Mouse (Mus musculus) erythroblast, adult 5-6 weeks (primary cell): Measurements from ENCODE around the gene Qtrt1. TPM values are rescaled to one million over a fixed set of nuclear protein-coding genes. Genes with fewer than 3 reads are reported as not detected.

ENCODE experiments used
- ATAC-seq: replicated peaks from 2 replicates; pipeline ENCODE4 v1.8.0; 2016; ENCODE audit warnings: moderate number of reproducible peaks, mild to moderate bottlenecking, moderate TSS enrichment, inconsistent platforms; ENCODE audit not compliant: poor library complexity, low FRiP score, severe bottlenecking
- total RNA-seq, 2 experiments: library from RNA; stranded (forward) in 1 of 2; stranded (reverse) in 1 of 2; fragments of 150-400 nt in 1 of 2; fragments of 200-764, 138-1000 nt in 1 of 2; gene quantifications; 2 replicates each; pipeline versions ENCODE4 v1.2.3 to v1.2.4; 2015 to 2017; ENCODE audit warnings: low replicate concordance in 2 of 2

Gene Qtrt1
- total RNA-seq, 2 experiments from 2014 or later = 5.1 to 8.8 TPM

DNA sequence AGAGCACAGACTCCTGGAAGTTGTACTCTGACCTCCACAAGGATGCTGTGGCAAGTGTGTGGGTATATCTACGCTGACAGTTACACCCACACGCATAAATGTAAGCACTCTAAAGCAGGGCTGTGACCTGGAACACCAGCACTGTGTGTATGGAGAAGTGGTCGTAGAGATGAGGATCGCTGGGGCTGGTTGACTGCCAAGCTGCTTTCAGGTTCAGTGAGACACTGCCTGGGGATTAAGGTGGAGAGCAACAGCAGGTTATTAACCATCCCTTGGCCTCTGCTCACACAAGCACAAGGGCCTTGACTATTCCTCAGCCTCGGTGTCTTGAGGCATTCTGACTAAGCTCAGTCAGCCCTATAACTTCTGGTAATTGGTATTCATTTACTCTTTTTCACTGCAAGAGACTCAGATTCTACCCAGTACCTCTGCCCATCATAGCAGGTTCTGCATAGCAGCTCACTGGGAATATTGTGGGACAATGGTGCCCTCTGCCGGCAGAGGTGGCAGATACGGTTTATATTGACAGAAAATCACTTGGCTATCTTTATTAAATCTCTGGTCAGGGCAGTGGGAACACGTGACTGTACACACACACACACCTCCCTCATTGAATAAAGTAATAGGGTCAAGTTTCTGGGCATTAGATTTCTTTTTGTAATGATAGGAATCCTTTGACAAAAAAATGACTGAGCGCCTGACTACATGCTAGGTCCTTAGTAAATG lies 1.9 kb upstream of the Qtrt1 start:
- peak; percentile 62 for ATAC-seq

DNA sequence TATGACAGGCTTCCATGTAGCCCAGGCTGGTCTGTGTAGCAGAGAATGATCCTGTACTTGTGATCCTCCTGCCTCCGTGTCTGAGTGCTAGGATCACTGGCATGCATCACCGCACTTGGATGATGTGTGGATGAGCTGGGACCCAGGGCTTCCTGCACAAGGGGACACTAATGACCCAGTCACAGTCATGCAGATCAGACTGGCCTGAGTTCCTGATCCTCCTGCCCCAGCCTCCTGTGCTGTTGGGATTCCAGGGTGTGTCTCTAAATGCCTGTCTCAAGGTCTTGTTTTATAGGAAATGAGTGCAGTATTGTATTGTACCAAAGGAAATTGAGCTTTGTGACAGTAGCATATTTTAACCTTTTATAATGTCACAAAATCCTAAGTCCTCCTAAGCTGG lies 6.2 kb downstream of the Qtrt1 start:
- no peak for ATAC-seq

DNA sequence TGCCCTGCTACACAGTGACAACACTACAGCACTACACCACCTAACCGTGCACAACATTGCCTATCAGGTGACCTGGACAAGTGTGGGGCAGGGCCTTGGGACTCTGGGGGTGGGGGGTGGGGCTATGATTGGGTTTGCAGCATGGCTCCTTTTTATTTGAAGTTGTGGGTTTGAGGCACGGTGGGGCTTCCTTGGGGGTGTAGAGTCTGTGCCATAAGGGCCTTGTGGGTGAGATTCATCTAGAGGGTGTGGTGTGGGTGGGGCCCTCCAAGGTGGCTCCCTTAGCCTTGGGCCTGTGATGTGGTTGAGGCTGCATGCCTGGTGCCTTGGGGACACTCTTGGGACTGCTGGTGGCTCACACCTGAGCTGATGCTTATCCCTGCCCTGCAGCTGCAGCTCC lies 8.0 kb downstream of the Qtrt1 start:
- no peak for ATAC-seq

DNA sequence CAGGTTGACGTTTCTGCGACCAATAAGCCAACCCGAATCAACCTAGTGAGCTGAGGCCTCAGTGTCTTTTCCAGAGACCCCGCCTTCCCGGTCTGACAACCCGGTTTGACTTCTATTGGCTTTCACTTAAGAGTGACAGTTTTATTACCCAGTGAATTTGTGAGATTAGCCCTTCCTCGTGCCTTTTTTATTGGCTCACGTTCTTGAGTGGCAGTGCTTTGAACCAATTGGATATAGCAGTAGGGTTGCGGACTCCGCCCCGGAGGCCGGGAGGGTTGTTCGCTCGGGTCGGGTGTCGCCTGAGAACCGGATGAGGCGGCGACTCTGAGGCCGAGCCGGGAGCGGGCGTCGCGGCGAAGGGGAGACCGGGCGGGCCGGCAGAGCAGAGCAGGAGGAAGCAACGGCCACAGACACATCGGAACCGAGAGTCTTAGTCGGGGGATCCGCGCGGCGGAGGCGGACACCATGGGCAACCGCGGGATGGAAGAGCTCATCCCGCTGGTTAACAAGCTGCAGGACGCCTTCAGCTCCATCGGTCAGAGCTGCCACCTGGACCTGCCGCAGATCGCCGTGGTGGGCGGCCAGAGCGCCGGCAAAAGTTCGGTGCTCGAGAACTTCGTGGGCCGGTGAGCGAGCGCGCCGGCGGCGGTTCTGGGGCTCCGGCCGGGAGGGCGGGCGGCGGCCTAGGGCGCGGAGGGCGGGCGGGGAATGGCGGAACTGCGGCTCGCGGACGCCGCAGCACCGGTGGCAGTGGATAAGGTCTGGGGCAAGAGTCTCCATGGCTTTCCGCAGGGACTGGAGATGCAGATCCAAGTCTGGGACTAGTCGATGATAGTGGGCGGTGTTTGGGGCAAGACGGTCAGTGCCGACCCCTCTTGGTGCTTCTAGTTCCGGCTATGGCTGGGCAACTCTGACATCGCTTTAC lies 13.3 kb downstream of the Qtrt1 start, which contains the start of gene Dnm2:
Gene Dnm2 (plus strand): TSS at position 278 of the 925 bp plus-strand sequence.
- ATAC-seq = peak; percentile 91

DNA sequence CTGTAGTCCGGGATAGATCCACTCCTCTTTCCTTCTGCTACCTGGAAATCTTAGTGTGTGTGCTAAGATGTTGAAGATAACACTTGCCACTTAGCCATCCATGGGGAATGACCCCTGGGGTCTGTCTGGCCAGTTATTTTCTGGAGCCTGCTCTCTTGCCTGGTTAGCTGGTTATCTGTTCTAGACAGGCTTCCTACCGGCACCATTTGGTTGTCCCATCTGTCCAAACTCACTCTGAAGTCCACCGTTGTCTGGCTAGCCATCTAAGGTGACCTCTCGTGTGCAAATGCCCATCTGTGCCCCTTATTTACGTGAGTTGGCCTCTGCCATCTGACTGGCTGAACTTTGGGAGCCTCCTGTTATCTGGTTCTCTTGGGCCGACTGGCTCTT lies 13.9 kb downstream of the Qtrt1 start:
- peak; percentile 40 for ATAC-seq

DNA sequence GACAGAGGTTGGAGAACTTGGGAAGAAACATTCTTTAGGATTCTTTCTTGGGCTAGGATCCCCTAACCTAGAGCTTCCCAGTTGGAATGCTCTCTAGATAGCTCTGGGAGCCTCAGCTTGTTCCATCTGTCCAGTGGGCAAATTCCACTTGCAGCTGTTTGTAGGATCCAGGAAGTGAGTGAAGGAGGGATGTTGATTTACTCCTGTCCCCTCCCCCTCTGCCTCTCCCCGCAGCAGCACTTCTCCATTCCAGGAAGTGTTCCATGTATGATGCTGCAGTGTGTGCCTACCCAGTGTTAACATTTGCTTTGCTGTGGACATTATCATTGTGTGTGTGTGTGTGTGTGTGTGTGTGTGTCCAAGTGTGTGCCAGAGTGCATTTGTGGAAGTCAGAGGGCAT lies 14.4 kb downstream of the Qtrt1 start:
- no peak for ATAC-seq

DNA sequence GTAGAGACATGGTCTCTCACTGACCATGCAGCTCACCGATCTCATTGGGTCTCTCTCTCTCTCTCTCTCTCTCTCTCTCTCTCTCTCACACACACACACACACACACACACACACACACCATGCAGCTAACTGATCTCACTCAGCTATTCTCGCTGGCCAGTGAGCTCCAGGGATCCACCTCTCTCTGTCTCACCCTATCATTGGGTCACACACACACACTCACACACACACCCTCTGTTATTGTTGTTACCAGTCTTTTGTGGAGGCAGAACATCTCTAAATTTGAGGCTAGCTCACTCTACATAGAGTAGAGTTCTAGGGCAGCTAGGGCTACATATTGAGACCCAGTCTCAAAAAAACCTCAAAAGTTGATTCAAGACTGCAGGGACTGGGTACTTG lies 14.9 kb downstream of the Qtrt1 start:
- no peak for ATAC-seq

DNA sequence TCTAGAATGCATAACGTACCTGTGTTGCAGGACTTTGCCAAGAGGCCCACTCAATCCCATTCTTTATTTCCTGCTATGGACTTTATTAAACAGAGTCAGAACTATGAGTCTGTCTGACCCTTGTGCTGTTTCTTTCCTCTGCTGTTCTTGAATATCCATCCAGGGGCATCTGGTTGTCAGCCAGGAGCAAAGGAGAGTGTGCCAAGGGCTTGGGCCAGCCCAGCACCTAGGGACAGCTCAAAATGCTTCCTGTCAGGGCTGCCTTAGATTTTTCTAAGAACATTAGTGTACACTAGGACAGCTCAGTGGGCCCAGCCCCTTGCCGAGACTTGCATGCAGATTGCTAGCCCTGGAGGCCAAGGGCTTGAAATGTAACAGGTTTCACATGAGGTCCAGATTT lies 16.1 kb downstream of the Qtrt1 start:
- ATAC-seq = no peak

DNA sequence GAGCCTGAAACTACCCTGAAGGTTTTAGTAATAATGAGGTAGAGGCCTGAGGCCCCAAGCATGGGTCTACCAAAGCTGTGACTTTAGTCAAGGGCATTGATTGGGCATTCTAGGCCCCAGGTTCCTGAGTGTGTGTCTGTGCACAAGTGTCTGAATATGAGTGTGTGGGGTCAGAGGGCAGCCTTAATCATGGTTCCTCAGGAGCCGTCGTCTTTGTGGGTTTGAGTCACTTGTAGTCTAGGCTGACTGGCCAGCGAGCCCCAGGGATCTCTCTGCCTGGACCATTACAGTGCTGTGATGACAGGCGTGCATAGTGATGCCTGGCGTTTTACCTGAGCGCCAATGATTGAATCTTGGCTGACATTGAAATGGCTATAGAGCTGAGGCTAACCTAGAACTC lies 16.5 kb downstream of the Qtrt1 start:
- no peak for ATAC-seq

DNA sequence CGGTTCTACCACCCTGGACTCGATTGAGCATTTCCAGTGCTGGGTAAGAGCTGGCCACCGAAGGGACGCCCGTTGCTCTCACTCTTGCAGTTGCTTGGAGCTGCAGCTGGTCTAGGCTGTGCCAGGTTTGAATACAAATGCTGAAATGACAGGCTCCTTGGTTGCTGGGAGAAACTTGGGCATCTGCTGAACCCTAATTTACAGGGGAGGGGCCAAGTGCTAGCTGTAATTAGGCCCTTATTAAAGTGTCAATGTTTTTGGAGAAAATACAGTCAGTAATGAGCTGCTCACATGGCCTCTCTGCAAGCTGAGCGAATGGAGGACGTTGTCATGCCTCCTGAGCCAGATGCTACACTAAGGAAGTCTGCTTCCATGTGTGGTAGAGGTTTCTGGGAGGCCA lies 19.1 kb downstream of the Qtrt1 start:
- ATAC-seq = no peak

DNA sequence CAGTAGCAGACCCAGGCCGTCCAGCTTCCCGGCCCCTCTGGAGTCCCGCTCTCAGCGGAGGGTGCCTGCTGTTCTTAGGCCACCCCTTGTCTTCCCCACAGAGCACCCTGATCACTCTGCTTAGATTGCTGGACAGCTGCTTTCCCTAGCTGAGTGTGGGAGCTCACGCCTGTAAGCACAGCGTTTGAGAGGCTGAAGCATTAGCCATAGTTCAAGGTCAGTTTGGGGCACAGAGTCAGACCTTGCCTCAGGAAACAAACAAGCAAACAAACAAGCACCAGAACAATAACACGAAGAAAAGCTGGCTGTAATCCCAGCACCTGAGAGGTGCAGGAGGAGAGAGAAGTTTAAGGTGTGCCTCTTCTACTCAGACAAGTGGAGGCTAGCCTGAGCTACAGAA lies 20.4 kb downstream of the Qtrt1 start:
- ATAC-seq = no peak

DNA sequence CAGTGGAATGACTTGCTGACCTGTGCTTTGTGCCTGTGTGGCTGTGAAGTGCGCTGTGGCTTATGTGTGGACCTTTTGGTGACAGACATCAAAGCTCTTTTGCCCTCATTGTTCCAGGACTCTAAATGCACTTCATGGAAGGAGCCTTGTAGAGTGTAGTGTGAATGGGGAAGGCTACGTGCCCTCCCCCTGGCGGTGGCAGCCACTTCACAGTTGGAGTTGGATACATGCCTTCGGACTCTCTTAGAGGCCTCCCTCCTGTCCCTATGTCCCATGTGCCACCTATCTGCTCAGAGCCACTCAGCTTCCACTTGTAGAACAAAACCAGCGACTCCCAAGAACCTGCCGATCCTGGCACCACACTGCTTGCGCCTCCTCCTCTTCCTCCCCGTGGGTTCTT lies 22.1 kb downstream of the Qtrt1 start:
- no peak for ATAC-seq

DNA sequence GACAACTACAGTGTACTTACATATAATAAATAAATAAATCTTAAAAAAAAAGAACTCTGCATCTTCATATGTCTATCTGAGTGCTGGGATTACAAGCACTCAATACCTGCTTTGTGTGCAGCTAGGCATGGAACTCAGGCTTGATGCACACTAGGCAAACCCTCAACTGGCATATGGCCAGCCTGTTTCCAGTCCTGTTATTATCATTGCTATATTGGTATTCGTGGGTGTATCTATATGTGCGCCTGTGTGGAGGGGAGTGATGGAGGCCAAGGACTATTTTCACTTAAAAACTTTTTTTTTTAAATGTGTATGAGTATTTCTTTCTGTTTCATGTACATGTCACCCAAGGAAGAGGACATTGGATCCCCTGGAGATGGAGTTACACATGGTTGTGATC lies 22.8 kb downstream of the Qtrt1 start:
- no peak for ATAC-seq

DNA sequence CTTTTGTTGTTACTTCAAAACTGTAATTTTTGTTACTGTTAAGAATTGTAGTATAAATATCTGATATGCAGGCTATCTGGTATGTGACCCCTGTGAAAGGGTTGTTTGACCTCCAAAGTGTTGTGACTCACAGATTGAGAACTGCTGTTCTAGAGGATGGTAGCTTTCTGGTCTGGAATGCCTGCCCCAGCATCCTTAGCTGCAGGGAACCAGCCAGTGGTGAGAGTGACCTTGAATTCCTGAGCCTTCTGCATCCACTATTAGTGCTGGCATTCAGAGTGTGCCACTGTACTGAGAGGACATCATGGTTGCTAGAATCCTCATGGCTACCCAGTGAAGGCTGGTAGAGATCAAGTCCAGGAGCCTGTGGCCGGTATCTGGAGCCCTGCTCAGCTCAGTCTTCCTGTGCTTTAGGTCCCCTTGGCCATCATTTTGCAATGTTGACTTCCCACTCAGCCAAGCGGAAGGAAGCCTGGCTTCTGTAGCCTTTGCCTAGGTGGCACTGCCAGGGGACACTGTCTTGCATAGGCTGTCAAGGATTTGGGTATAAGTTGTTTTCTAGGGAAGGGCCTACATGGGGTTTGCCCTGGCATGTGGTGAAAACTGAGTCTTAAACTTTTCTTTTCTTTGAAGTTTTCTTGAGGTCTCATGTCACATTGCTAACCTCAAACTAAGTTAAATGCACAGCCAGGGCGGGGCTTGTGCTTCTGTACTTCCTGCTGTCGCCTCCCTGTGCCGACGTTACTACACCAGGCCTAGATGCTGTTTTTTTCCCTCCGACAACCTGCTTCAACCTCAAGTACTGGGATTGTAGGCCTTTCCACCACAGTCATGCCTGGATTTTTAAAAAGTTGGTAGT lies 24.4 kb downstream of the Qtrt1 start:
- ATAC-seq = no peak

DNA sequence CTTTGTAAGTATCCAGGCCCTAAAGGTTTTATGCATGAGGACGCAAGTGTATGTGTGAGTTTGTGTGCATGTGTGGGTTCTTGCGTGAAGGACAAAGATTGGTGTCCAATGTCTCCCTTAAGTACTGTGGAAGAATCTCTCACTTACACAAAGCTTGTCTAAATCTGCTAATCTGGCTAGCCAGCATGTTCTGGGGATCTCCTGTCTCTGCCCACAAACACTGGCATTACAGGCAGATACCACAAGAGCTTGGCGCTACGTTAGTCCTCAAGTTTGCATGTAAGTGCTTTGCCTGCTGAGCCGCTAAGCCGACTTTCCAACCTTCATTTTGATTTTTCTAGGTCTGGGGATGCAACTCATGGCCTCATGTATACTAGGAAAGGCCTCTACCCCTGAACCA lies 25.9 kb downstream of the Qtrt1 start:
- ATAC-seq = no peak

DNA sequence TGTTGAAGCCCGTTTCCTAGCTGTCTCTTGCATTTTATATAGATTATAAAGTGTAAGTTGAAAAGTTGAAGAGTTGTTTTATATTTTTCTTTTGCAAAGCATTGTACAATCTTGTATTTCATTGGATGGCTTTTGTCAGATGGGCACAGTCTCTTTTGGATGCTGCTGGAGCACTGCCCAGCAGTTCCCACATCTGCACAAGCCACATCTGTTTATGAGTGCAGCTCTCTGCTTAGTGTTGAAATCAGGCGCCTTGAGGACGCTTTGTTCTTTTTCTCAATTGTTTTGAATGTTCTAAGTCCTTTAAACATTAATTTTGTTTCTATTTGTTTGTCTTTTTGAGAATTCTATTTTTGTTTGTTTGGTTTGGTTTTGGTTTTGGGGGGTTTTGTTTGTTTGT lies 26.6 kb downstream of the Qtrt1 start:
- ATAC-seq = no peak

DNA sequence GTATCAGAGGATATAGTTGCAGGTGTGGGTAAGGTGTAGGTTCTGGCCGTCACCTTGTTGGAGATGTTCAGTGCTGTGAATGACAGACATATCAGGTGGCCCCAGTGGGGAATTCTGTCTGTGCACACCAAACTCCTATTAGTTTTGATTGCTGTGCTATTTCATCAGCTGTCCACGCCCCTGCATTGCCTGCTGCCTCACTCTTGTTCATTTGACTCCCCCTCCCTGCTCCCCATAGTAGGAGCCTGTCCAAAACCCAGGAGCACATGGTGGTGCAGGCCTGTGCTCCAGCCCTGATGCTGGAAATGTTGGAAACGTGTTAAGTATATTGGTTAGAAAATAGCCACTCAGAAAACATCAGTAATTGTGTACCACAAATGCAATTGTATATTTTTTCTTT lies 27.8 kb downstream of the Qtrt1 start:
- ATAC-seq = no peak

DNA sequence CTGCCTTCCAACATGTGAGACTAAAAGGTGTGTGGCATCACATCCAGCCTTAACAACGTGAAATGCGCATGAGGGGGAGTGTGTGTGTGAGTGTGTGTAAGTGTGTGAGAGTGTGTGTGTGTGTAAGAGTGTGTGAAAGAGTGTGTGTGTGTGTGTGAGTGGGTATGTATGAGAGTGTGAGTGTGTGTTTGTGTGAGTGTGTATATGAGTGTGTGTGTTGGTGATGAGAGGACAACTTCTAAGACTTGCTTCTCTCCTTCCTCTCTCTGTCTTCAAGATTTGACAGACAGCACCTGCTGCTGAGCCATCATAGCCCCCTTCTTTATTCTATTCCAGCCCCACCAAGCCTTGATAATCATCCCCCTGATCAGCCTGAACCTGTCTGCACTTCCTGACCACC lies 28.3 kb downstream of the Qtrt1 start:
- no peak for ATAC-seq

DNA sequence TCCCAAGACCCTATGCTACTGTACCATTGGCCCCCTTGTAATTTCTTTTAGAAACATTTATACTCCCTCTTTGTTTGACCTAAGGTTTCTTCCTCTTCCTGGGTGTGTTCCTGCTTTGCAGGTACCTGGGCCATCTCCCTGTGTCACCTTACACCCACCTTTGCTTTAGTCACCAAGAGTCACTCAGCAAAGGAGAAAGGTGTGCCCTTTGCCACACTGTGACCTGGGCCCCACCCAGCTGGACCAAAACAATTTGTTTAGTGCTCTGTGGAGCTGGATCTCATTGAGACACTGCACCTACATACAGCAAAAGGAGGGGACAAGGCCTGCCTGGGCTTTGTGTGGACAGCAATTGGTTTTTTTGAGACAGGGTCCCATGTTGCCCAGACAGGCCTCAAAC lies 28.8 kb downstream of the Qtrt1 start:
- no peak for ATAC-seq

DNA sequence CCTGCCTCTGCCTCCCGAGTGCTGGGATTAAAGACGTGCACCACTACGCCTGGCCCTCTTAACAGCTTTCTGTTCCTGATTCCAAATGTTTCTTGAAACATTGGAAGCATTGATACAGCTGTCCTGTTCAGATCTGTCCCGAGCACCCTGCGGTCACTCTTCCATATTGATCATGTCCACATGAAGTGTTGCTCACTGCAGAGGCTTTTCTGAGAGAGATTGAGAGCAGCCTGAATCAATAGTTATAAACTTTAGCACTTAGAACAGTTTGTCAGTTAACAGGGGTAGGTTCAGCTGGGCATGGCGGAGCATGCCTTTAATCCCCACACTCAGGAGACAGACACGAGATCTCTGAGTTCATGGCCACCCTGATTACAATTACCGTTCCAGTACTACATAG lies 32.2 kb downstream of the Qtrt1 start:
- no peak for ATAC-seq
